Mouse (Mus musculus) adrenal gland, adult 18-20 months (tissue): ENCODE measurements around the gene Anapc2. TPM values are rescaled to one million over a fixed set of nuclear protein-coding genes. Genes with fewer than 3 reads are reported as not detected.

Source experiments
- total RNA-seq, 2 experiments: library from RNA; stranded (reverse); gene quantifications; 1 replicate in 1 of 2; 2 replicates in 1 of 2; pipeline ENCODE4 v1.2.3; 2021

Anapc2 gene
- total RNA-seq, 2 experiments from 2014 or later = 75.5 to 82.4 TPM

Other genes starting within 250 kb of the Anapc2 start
- gene Nsmf, start 218.1 kb upstream of the Anapc2 start, total RNA-seq = 10 to 100 TPM; 43.4 to 55.4 TPM
- gene Entpd8, start 192.2 kb upstream of the Anapc2 start, total RNA-seq = not detected
- gene Noxa1, start 177.3 kb upstream of the Anapc2 start, total RNA-seq = not detected
- gene Nrarp, start 91.7 kb upstream of the Anapc2 start, total RNA-seq = 1 to 10 TPM; 2.3 to 3.5 TPM
- gene Tor4a, start 75.6 kb upstream of the Anapc2 start, total RNA-seq = 10 to 100 TPM; 11.6 to 19.5 TPM
- gene Nelfb, start 61.0 kb upstream of the Anapc2 start, total RNA-seq = 10 to 100 TPM; 48.8 to 49.5 TPM
- not detected for gene Stpg3, start 57.8 kb upstream of the Anapc2 start, total RNA-seq
- gene Fam166a, start 53.7 kb upstream of the Anapc2 start, total RNA-seq = not detected
- gene Tubb4b, start 47.8 kb upstream of the Anapc2 start, total RNA-seq = 100 to 1,000 TPM; 284 to 287 TPM
- gene Slc34a3, start 38.1 kb upstream of the Anapc2 start, total RNA-seq = not detected
- not detected for gene Rnf224, start 35.7 kb upstream of the Anapc2 start, total RNA-seq
- gene Rnf208, start 30.2 kb upstream of the Anapc2 start, total RNA-seq = 1 to 10 TPM; 7.9 to 8.3 TPM
- gene Cysrt1, start 30.0 kb upstream of the Anapc2 start, total RNA-seq = not detected
- 1 to 10 TPM; 2.2 to 5.7 TPM for gene AL732309.1, start 25.6 kb upstream of the Anapc2 start, total RNA-seq
- gene Tmem203, start 17.0 kb upstream of the Anapc2 start, total RNA-seq = 10 to 100 TPM; 19.5 to 24.4 TPM
- gene Tprn, start 9.9 kb upstream of the Anapc2 start, total RNA-seq = 1 to 10 TPM; 8.2 to 9.4 TPM
- gene Ssna1, start within 50 bp of the Anapc2 start, total RNA-seq = 10 to 100 TPM; 37.2 to 40.1 TPM
- not detected for gene Tmem210, start 15.7 kb downstream of the Anapc2 start, total RNA-seq
- gene Lrrc26, start 17.4 kb downstream of the Anapc2 start, total RNA-seq = not detected
- gene Grin1, start 46.7 kb downstream of the Anapc2 start, total RNA-seq = 10 to 100 TPM; 10.0 to 10.5 TPM
- gene Man1b1, start 59.9 kb downstream of the Anapc2 start, total RNA-seq = 10 to 100 TPM; 59.0 to 63.2 TPM
- 10 to 100 TPM; 32.3 to 42.0 TPM for gene Dpp7, start 83.9 kb downstream of the Anapc2 start, total RNA-seq
- gene Uap1l1, start 93.2 kb downstream of the Anapc2 start, total RNA-seq = 10 to 100 TPM; 18.8 to 20.9 TPM
- not detected for gene Sapcd2, start 99.8 kb downstream of the Anapc2 start, total RNA-seq
- 1 to 10 TPM; 3.2 to 8.3 TPM for gene Entpd2, start 123.4 kb downstream of the Anapc2 start, total RNA-seq
- gene Npdc1, start 126.9 kb downstream of the Anapc2 start, total RNA-seq = 100 to 1,000 TPM; 125 to 161 TPM
- gene Fut7, start 150.8 kb downstream of the Anapc2 start, total RNA-seq = under 1 TPM; 0.13 to 0.35 TPM
- 10 to 100 TPM; 36.9 to 48.5 TPM for gene Abca2, start 156.2 kb downstream of the Anapc2 start, total RNA-seq
- gene Clic3, start 184.4 kb downstream of the Anapc2 start, total RNA-seq = 1 to 10 TPM in 1 of 2 experiments, under 1 TPM in 1; 0.53 to 1.1 TPM
- 10 to 100 TPM; 38.6 to 54.5 TPM for gene Paxx, start 188.6 kb downstream of the Anapc2 start, total RNA-seq
- 1 to 10 TPM; 1.1 to 3.1 TPM for gene Ptgds, start 197.6 kb downstream of the Anapc2 start, total RNA-seq
- not detected for gene Lcn12, start 221.4 kb downstream of the Anapc2 start, total RNA-seq
- gene Fbxw5, start 228.3 kb downstream of the Anapc2 start, total RNA-seq = 10 to 100 TPM; 92.1 to 94.5 TPM
- gene C8g, start 229.2 kb downstream of the Anapc2 start, total RNA-seq = 1 to 10 TPM; 2.2 to 3.5 TPM